Mouse (Mus musculus): Measurements from ENCODE around the gene Tmem63a.

The Tmem63a gene

DNA sequence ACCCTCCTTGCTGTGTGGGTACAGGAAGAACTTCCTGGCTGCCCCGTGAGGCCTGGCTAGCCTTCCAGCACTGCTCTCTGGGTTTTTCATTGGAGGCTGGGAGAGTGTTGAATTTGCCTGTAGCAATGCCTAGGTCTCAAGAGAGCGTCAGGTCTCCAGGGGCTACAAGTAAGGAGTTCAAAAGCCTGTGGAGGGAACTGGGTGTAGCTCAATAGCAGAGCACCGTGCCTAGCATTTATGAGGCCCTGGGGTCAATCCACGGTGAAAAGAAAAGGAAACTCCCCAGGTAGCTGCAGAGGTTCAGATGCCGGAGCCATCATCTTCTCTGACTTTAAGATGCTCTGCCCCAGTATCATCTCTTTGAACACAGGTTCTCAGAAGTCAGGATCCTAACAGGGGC is 69.5 kb downstream of the Tmem63a start:
- DNase-seq, result no peak

- DNase-seq, result no peak
Observed at GRCm38 (mm10) chr1:181012416-181012815, 70.3 kb downstream of the Tmem63a start.

DNA sequence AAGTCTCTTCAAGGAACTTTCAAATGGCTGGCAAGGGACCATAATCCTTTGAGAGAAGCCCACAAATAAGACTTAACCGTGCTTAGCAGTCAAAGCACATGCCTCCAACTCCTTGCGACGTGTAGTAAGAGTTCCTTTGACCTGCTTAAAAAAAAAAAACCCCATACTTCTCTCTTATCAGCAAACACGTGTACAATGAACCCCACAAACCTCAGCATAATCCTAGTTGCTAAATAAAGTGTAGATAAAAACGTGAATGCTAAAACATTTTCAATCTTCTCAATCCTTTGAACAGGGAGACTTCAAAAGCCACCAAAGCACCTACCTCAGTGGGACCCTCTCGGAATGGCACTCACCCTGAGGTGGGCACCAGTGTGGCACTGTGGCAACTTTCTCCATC is 71.3 kb downstream of the Tmem63a start:
- DNase-seq, result no peak

DNA sequence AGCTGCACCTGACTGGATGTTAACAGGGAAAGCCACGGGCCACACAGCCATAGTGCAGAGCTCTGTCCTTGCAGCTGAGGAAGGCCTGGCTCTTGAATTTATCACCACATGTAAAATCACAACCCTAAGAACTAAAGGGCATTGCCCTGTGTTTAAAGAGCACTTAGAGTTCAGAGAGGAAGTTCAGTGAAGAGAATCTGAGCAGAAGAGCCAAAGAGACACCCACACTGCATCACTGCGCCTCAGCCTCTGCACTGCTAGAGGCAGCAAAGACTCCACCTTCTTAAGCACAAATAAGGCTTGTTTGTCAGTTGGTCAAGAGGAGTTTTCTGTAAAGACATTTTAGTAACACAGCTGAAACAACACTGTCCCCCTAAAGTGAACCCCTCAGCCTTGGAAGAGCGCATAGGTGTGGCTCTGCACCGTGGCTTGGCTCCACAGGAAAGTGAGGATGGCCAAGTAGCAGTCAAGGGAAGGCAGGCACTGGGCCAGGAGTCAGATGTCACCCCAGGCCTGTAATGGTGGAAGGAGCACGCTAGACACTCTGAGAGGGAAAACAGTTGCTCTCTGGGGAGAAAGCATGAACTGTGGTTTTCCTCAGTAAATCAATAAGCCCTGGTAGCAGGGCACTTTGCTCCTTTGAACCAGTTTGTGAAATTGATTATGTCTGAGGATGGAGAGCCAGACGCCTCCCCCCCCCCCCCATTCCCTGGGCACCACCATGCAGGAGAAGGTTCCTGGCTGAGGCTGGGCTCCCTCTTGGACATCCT is 72.8 kb downstream of the Tmem63a start:
- DNase-seq, result peak; percentile 55

GRCm38 (mm10) chr1:181015558-181015957 is 73.4 kb downstream of the Tmem63a start:
- peak; percentile 62 for DNase-seq

DNA sequence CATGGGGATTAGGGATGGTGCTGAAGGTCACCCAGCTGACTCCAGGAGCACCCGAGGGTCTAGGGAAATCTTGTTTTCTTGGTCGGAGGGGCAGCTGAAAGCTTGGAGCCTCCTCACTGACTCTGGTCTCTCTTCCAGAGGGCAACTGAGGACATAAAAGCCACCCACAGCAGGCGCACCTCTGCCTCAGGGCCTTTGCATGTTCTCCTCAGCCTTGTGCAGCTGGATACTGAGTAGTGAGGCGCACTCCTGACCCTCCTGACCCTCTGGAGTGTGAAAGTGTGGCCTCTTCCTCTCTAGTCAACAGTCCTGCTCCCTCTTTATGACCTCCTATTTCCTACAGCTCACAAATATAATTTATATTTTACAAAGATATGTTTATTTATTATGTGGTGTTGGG is 73.9 kb downstream of the Tmem63a start:
- DNase-seq, result no peak

GRCm38 (mm10) chr1:181016532-181017131 is 74.5 kb downstream of the Tmem63a start:
- DNase-seq, result peak; percentile 83

GRCm38 (mm10) chr1:181017212-181017711 is 75.1 kb downstream of the Tmem63a start:
- peak; percentile 90 for DNase-seq

- DNase-seq, result peak; percentile 38
Observed at GRCm38 (mm10) chr1:181017890-181018420, 75.8 kb downstream of the Tmem63a start.

GRCm38 (mm10) chr1:181020756-181021487 is 78.8 kb downstream of the Tmem63a start, which contains the start of gene Ephx1:
Ephx1 (minus strand) TSS chr1:181020904.
- no peak for DNase-seq

DNA sequence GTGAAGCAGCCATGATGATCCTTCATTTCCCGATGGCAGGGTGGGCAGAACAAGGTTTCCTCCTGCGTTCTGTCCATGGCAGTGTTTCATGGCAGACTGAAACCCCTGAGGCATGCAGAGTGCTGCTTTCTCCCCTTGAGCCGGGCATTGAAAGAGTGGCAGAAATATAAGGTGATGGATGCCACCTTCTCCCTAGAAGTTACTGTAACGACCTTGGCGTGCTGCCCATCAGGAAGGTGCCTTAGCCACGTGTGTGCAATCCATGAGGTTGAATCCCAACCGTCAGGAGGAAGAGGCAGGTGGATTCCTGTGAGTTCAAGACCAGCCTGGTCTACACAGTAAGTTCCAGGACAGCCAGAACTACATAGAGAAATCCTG is 79.3 kb downstream of the Tmem63a start:
- DNase-seq, result no peak

- DNase-seq, result peak; percentile 66
Observed at GRCm38 (mm10) chr1:181022265-181022664, 80.1 kb downstream of the Tmem63a start.
